Mouse (Mus musculus) granulocyte monocyte progenitor cell, adult 5-6 weeks (primary cell): Measurements from ENCODE around the gene Oosp1. TPM values are rescaled to one million over a fixed set of nuclear protein-coding genes. Genes with fewer than 3 reads are reported as not detected.

Experiments
- ATAC-seq: replicated peaks from 2 replicates; pipeline ENCODE4 v1.8.0; 2016; ENCODE audit warnings: mild to moderate bottlenecking, moderate TSS enrichment, inconsistent platforms; ENCODE audit not compliant: poor library complexity, severe bottlenecking
- total RNA-seq, 2 experiments: library from RNA; stranded (forward) in 1 of 2; stranded (reverse) in 1 of 2; fragments of 200-712, 200-1000 nt in 1 of 2; fragments of >200 nt in 1 of 2; fragmentation: Nextera tagmentation in 1 of 2; gene quantifications; 2 replicates each; pipeline ENCODE4 v1.2.3; 2014 to 2017

The Oosp1 gene
- total RNA-seq (2014; fragmentation: Nextera tagmentation) (4.7 and 15.8 TPM in 2 replicates), total RNA-seq (2017) (5.1 and 11.9 TPM in 2 replicates)

- ATAC-seq = peak; percentile 22; the same call in 1 of the 2 replicates
Measured at GRCm38 (mm10) chr19:11690839-11691238, at the start of gene Oosp1. Gene Oosp1 (minus strand): TSS chr19:11691150.

- ATAC-seq = no peak
Measured at GRCm38 (mm10) chr19:11736455-11736854, 45.5 kb upstream of the Oosp1 start.

- peak; percentile 87 for ATAC-seq
Measured at GRCm38 (mm10) chr19:11730278-11730677, 39.3 kb upstream of the Oosp1 start.

GRCm38 (mm10) chr19:11727304-11727703 lies 36.4 kb upstream of the Oosp1 start:
- ATAC-seq = no peak

GRCm38 (mm10) chr19:11725915-11726314 lies 35.0 kb upstream of the Oosp1 start:
- ATAC-seq = no peak

GRCm38 (mm10) chr19:11724275-11724674 lies 33.3 kb upstream of the Oosp1 start:
- no peak for ATAC-seq

GRCm38 (mm10) chr19:11723870-11724269 lies 32.9 kb upstream of the Oosp1 start:
- ATAC-seq = no peak

- ATAC-seq = peak; percentile 55
Measured at GRCm38 (mm10) chr19:11720071-11720470, 29.1 kb upstream of the Oosp1 start.

GRCm38 (mm10) chr19:11712451-11712850 lies 21.5 kb upstream of the Oosp1 start:
- no peak for ATAC-seq

- ATAC-seq = peak; percentile 98
Measured at GRCm38 (mm10) chr19:11698342-11698741, 7.4 kb upstream of the Oosp1 start.

- ATAC-seq = no peak
Measured at GRCm38 (mm10) chr19:11696755-11697154, 5.8 kb upstream of the Oosp1 start, which contains the start of gene Oosp3. Gene Oosp3 (plus strand): TSS chr19:11697055.

GRCm38 (mm10) chr19:11691454-11691853 lies 504 bp upstream of the Oosp1 start:
- no peak for ATAC-seq

GRCm38 (mm10) chr19:11661562-11661961 lies 29.4 kb downstream of the Oosp1 start:
- ATAC-seq = no peak

GRCm38 (mm10) chr19:11660459-11660858 lies 30.5 kb downstream of the Oosp1 start, which contains the start of gene Oosp2:
Gene Oosp2 (minus strand): TSS chr19:11660559.
- ATAC-seq = no peak

- ATAC-seq = peak; percentile 100
Measured at GRCm38 (mm10) chr19:11659142-11659541, 31.8 kb downstream of the Oosp1 start.

GRCm38 (mm10) chr19:11649564-11649963 lies 41.4 kb downstream of the Oosp1 start:
- no peak for ATAC-seq

GRCm38 (mm10) chr19:11646166-11646565 lies 44.8 kb downstream of the Oosp1 start:
- peak; percentile 80 for ATAC-seq

GRCm38 (mm10) chr19:11640732-11641131 lies 50.2 kb downstream of the Oosp1 start, which contains the start of gene Ms4a3:
Gene Ms4a3 (minus strand): TSS chr19:11640851.
- ATAC-seq = peak; percentile 96

- ATAC-seq = no peak
Measured at GRCm38 (mm10) chr19:11639038-11639437, 51.9 kb downstream of the Oosp1 start.

- ATAC-seq = peak; percentile 66
Measured at GRCm38 (mm10) chr19:11635572-11635971, 55.4 kb downstream of the Oosp1 start.

- no peak for ATAC-seq
Measured at GRCm38 (mm10) chr19:11634330-11634729, 56.6 kb downstream of the Oosp1 start.

- no peak for ATAC-seq
Measured at GRCm38 (mm10) chr19:11633732-11634131, 57.2 kb downstream of the Oosp1 start.

- no peak for ATAC-seq
Measured at GRCm38 (mm10) chr19:11625231-11625630, 65.7 kb downstream of the Oosp1 start.
